Mouse (Mus musculus) liver, adult 2 months (tissue): ENCODE data around the gene Gys1. TPM values are rescaled to one million over a fixed set of nuclear protein-coding genes. Genes with fewer than 3 reads are reported as not detected.
A peak's percentile ranks its signal among the peaks of the same experiment; 100 is the strongest.

Experiments used
- DNase-seq: peaks from one replicate; pipeline ENCODE4 v3.0.0-alpha.2; 2011; ENCODE audit warnings: low read depth, low spot score; ENCODE audit errors: extremely low read depth
- H3K27ac ChIP-seq: fragments of 200-500 bp; replicated peaks from 2 replicates; pipeline ENCODE4 v1.5.1; 2012; ENCODE audit warnings: low read depth, mild to moderate bottlenecking, control low read depth, inconsistent platforms, low read length; ENCODE audit not compliant: insufficient read depth
- H3K27me3 ChIP-seq: fragments of 200-500 bp; 2 replicates; pipeline ENCODE4 v1.6.1; 2012; ENCODE audit warnings: mild to moderate bottlenecking, moderate library complexity, low read length, inconsistent platforms; ENCODE audit not compliant: control insufficient read depth, insufficient read depth
- H3K36me3 ChIP-seq: fragments of 200-500 bp; 2 replicates; pipeline ENCODE4 v1.6.1; 2012; ENCODE audit warnings: low read length, inconsistent platforms; ENCODE audit not compliant: control insufficient read depth, insufficient read depth
- H3K4me1 ChIP-seq: fragments of 200-500 bp; 2 replicates; pipeline ENCODE4 v1.6.1; 2011; ENCODE audit warnings: low read length; ENCODE audit not compliant: control insufficient read depth, insufficient read depth
- H3K4me3 ChIP-seq: fragments of 200-500 bp; 2 replicates; pipeline ENCODE4 v1.5.1; 2011; ENCODE audit warnings: low read depth, mild to moderate bottlenecking, control low read depth, low read length, moderate library complexity; ENCODE audit not compliant: insufficient read depth
- H3K79me2 ChIP-seq: fragments of 200-500 bp; 2 replicates; pipeline ENCODE4 v1.6.1; 2012; ENCODE audit warnings: inconsistent platforms, mild to moderate bottlenecking, low read length, moderate library complexity; ENCODE audit not compliant: control insufficient read depth, insufficient read depth
- H3K9ac ChIP-seq: fragments of 200-500 bp; 2 replicates; pipeline ENCODE4 v1.6.1; 2012; ENCODE audit warnings: low read depth, mild to moderate bottlenecking, control low read depth, inconsistent platforms, low read length
- CTCF ChIP-seq: fragments of 200-500 bp; IDR thresholded peaks from 2 replicates; pipeline ENCODE4 v1.5.1; 2011; ENCODE audit warnings: low read depth, low read length, control low read depth
- POLR2A ChIP-seq: fragments of 200-500 bp; IDR thresholded peaks from 2 replicates; pipeline ENCODE4 v1.6.1; 2011; ENCODE audit warnings: low read length, control low read depth; ENCODE audit not compliant: insufficient read depth; ENCODE audit errors: extremely low read depth
- WGBS: fragments of 180-500 bp; shearing (Covaris S2); methylation state at CpG from one replicate; pipeline ENCODE4 v1.1.7; 2018; 5-methylcytosine and 5-hydroxymethylcytosine counted together
- polyA plus RNA-seq: library from polyadenylated mRNA; depleted of rRNA; stranded (reverse); fragments of >200 nt; gene quantifications from 2 replicates; pipeline ENCODE4 v1.2.3, GENCODE M21; 2012
- total RNA-seq: library from RNA; depleted of rRNA; stranded (reverse); fragments of >200 nt; gene quantifications from 2 replicates; pipeline ENCODE4 v1.2.3, GENCODE M21; 2014

Gene Gys1
- total and polyA plus RNA-seq, 2 experiments = 1.2 to 4.8 TPM

- DNase-seq = no peak
- no peak for TF ChIP-seq POLR2A
- TF ChIP-seq CTCF = no peak
- H3K4me1 ChIP-seq = peaks cover 14% of the 10 kb centered on the region
- no peaks in the 10 kb centered on the region; the same call in 1 of the 2 replicates for H3K36me3 ChIP-seq
- no peaks in the 10 kb centered on the region for H3K27me3 ChIP-seq
- H3K79me2 ChIP-seq = peaks cover 8% of the 10 kb centered on the region; the same call in 1 of the 2 replicates
- WGBS = 90% methylated on average over 6 of the region's 6 CpGs
- no peak overlapping the region for H3K4me3 ChIP-seq
- H3K9ac ChIP-seq = no peak overlapping the region
- no peak overlapping the region for H3K27ac ChIP-seq
Observed at GRCm38 (mm10) chr7:45437046-45437445, 2.4 kb downstream of the Gys1 start.

DNA sequence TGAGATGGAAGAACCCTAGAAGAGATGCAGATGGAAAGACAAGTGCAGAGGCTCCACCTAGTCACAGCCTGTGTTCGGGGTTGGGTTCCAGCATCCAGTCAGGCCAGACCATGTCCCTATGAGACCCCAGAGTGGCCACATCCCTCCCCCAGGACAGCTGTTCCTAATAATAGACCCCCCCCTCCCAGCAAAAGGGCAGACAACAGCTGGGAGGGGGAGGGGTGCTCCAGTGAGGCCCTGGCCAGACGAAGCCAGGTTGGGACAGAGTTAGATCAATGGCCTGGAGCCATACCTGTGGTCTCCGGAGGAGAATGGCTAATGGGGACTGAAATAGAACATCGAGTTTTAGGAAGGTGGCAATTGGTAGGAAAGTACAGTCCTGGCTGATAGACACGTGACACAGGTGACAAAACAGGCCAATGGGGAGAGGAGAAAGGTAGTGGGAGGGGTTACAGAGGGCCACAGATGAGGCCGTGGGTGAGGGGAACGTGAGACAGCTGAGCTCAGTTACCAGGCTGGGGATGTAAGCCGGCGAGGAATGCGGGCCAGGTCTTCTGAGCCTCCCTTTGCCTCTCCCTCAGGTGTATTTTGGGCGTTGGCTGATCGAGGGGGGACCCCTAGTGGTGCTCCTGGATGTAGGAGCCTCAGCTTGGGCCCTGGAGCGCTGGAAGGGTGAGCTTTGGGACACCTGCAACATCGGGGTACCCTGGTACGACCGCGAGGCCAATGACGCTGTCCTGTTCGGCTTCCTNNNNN is 3.1 kb downstream of the Gys1 start, which contains the start of gene Ruvbl2:
Gene Ruvbl2, minus strand, starts transcription at position 576 of the 756 bp plus-strand sequence.
- Histone ChIP-seq H3K79me2 (peaks cover 8% of the 10 kb centered on the region; the same call in 1 of the 2 replicates), H3K36me3 (no peaks in the 10 kb centered on the region; the same call in 1 of the 2 replicates), H3K27ac (no peak within 1 kb of the TSS), H3K9ac (no peak within 1 kb of the TSS), H3K27me3 (no peaks in the 10 kb centered on the region), H3K4me3 (no peak within 1 kb of the TSS), H3K4me1 (peaks cover 14% of the 10 kb centered on the region)
- 64% methylated on average over 19 of the region's 19 CpGs for WGBS
- TF ChIP-seq CTCF = no peak
- TF ChIP-seq POLR2A = 0 out of 2 replicates have a peak, but pooled peaks have one; percentile 11
- DNase-seq = no peak

GRCm38 (mm10) chr7:45443526-45444420 is 9.1 kb downstream of the Gys1 start:
- no peaks in the 10 kb centered on the region for H3K79me2 ChIP-seq
- no peak overlapping the region for H3K9ac ChIP-seq
- no peak for DNase-seq
- no peak overlapping the region for H3K27ac ChIP-seq
- no peaks in the 10 kb centered on the region for H3K4me1 ChIP-seq
- 82% methylated on average over 22 of the region's 22 CpGs for WGBS
- H3K4me3 ChIP-seq = no peak overlapping the region
- no peaks in the 10 kb centered on the region for H3K27me3 ChIP-seq
- TF ChIP-seq CTCF (no peak), POLR2A (no peak)
- H3K36me3 ChIP-seq = no peaks in the 10 kb centered on the region; the same call in 1 of the 2 replicates

DNA sequence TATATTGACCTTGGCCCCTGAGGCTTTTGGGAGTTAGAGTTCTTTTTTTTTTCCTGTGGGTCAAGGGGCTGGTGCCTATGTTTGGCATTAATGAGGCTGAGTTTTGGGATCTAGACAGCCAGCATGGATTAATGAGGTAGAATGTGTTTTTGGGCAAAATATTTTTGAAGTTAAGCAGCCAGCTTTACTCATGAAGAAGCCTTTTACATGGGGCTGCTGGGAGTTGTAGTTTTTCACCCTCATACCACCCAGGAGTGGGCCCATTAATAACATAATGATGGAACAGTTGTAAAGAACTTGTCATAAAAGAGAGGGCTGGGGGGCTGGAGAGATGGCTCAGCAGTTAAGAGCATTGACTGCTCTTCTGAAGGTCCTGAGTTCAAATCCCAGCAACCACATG is 11.9 kb downstream of the Gys1 start:
- no peaks in the 10 kb centered on the region for H3K79me2 ChIP-seq
- no peak overlapping the region for H3K9ac ChIP-seq
- H3K36me3 ChIP-seq = no peaks in the 10 kb centered on the region; the same call in 1 of the 2 replicates
- no peak for DNase-seq
- no peak for TF ChIP-seq POLR2A
- no peak for TF ChIP-seq CTCF
- H3K4me3 ChIP-seq = no peak overlapping the region
- H3K27me3 ChIP-seq = no peaks in the 10 kb centered on the region
- H3K4me1 ChIP-seq = no peaks in the 10 kb centered on the region
- no peak overlapping the region for H3K27ac ChIP-seq

DNA sequence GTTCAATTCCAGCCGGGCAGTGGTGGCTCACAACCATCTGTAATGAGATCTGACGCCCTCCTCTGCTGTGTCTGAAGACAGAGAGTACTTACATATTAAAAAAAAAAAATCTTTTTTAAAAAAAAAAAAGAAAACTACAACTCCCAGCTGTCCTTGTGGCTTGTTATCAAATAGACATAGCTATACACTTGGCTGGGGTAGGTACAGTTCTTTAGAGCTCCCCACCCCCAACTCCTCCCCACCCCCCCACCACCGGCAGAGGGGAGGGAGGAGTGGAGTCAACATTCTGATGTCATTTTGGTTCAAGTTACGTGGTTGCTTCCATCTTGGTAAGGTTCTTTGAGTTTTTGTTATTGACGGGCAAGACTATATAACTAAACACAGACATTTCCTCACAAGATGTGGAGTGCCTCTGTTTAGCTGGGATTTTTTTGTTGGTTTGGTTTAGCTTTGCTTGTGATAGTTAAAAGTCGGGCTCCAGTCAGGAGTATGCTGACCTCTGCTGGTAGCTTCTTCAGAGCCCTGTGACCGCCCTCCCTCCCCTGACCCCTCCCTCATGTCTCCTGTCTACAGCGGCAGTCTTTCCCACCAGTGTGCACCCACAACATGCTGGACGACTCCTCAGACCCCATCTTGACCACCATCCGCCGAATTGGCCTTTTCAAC is 12.8 kb downstream of the Gys1 start:
- TF ChIP-seq POLR2A (no peak), CTCF (peak; percentile 70)

More for the DNA sequence above, 12.8 kb downstream of the Gys1 start:
- H3K27ac ChIP-seq = no peak overlapping the region
- no peaks in the 10 kb centered on the region; the same call in 1 of the 2 replicates for H3K36me3 ChIP-seq
- H3K79me2 ChIP-seq = no peaks in the 10 kb centered on the region
- WGBS = 39% methylated on average over 11 of the region's 11 CpGs
- no peak overlapping the region for H3K4me3 ChIP-seq
- H3K4me1 ChIP-seq = no peaks in the 10 kb centered on the region
- no peak overlapping the region for H3K9ac ChIP-seq
- no peak for DNase-seq
- no peaks in the 10 kb centered on the region for H3K27me3 ChIP-seq
